Mouse (Mus musculus) forebrain, embryonic 10.5 days (tissue): ENCODE results near the gene Apoa1. TPM values are rescaled to one million over a fixed set of nuclear protein-coding genes. Genes with fewer than 3 reads are reported as not detected.
A peak's percentile ranks its signal among the peaks of the same experiment; 100 is the strongest.

ENCODE experiments used
- DNase-seq: peaks from one replicate; pipeline ENCODE4 v3.0.0-alpha.2; 2017; ENCODE audit warnings: low spot score; ENCODE audit errors: extremely low spot score
- H3K27ac ChIP-seq: fragments of 300-500 bp; sonication (generic); 2 replicates; pipeline ENCODE4 v1.5.1; 2016; ENCODE audit warnings: mild to moderate bottlenecking
- H3K27me3 ChIP-seq: fragments of 300-500 bp; sonication (generic); 2 replicates; pipeline ENCODE4 v1.6.1; 2016; ENCODE audit warnings: mild to moderate bottlenecking; ENCODE audit not compliant: poor library complexity, severe bottlenecking
- H3K36me3 ChIP-seq: fragments of 300-500 bp; sonication (generic); replicated peaks from 2 replicates; pipeline ENCODE4 v1.6.1; 2016; ENCODE audit warnings: mild to moderate bottlenecking, moderate library complexity
- H3K4me1 ChIP-seq: fragments of 300-500 bp; sonication (generic); 2 replicates; pipeline ENCODE4 v1.6.1; 2016
- H3K4me3 ChIP-seq: fragments of 300-500 bp; sonication (generic); 2 replicates; pipeline ENCODE4 v1.5.1; 2016; ENCODE audit warnings: mild to moderate bottlenecking, moderate library complexity
- H3K9me3 ChIP-seq: fragments of 300-500 bp; sonication (generic); 2 replicates; pipeline ENCODE4 v1.6.1; 2016; ENCODE audit warnings: mild to moderate bottlenecking, moderate library complexity
- WGBS: fragments of 180-500 bp; shearing (Covaris S2); methylation state at CpG from one replicate; pipeline ENCODE4 v1.1.7; 2016; 5-methylcytosine and 5-hydroxymethylcytosine counted together
- polyA plus RNA-seq: library from polyadenylated mRNA; unstranded; fragments of >200 nt; fragmentation: Nextera tagmentation; extraction: Ambion mirVana; gene quantifications from 2 replicates; pipeline ENCODE4 v1.2.1, GENCODE M21; 2016

Apoa1 gene
- polyA plus RNA-seq, 1 experiment from 2014 or later = 0.95 TPM

DNA sequence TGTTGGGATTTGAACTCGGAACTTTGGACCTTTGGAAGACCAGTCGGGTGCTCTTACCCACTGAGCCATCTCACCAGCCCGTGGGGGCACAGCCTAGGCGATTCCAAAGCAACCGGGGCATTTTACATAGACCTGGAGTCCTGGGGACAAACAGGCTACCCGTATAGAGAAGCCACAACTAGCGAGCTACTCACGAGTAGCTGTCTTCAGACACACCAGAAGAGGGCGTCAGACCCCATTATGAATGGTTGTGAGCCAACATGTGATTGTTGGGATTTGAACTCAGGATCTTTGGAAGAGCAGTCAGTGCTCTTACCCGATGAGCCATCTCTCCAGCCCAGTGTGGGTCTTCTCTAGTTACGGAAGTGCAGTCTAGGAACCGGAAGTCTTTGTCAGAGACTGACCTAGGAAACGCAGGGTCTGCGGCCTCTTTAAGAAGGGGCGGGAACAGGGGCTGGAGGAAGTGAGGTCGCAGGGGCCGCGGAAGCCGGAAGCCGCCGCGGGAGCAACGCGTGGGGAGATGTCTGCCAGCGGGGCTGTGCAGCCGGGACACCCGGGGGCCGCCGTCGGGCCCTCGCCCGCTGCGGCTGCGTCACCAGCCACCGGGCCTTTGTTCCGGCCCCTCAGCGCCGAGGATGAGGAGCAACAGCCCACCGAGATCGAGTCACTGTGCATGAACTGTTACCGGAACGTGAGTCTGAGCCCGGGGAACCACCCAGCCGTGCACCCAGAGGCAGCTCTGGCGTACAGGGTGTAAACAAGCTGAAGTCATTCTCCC lies 44.5 kb downstream of the Apoa1 start, which contains the start of gene Zpr1:
Gene Zpr1, plus strand, starts transcription at position 388 of the 778 bp plus-strand sequence.
- DNase-seq = peak; percentile 90
- H3K4me1 ChIP-seq = peaks cover 31% of the 10 kb centered on the region
- H3K4me3 ChIP-seq = peak within 1 kb of the TSS; percentile 94
- H3K9me3 ChIP-seq = no peaks in the 10 kb centered on the region
- peak within 1 kb of the TSS; percentile 87 for H3K27ac ChIP-seq
- 7% methylated on average over 45 of the region's 45 CpGs for WGBS
- H3K27me3 ChIP-seq = peaks cover 38% of the 10 kb centered on the region
- peaks cover 37% of the 10 kb centered on the region for H3K36me3 ChIP-seq

GRCm38 (mm10) chr9:46274494-46274893 lies 46.1 kb downstream of the Apoa1 start:
- Histone ChIP-seq H3K36me3 (peaks cover 51% of the 10 kb centered on the region), H3K27me3 (peaks cover 22% of the 10 kb centered on the region), H3K9me3 (no peaks in the 10 kb centered on the region), H3K4me3 (peak overlapping the region; percentile 94), H3K27ac (no peak overlapping the region), H3K4me1 (peaks cover 31% of the 10 kb centered on the region)
- 91% methylated on average over 9 of the region's 9 CpGs for WGBS
- DNase-seq = no peak

Other genes starting within 250 kb of the Apoa1 start
- gene Pafah1b2, start 215.9 kb upstream of the Apoa1 start, polyA plus RNA-seq = 279 and 288 TPM in 2 replicates
- gene Sik3, start 215.8 kb upstream of the Apoa1 start, polyA plus RNA-seq = 4.4 and 5.6 TPM in 2 replicates
- gene Apoc3, start 7.1 kb downstream of the Apoa1 start, polyA plus RNA-seq = not detected in 2 replicates
- gene Apoa4, start 12.1 kb downstream of the Apoa1 start, polyA plus RNA-seq = not detected in 2 replicates
- not detected in 2 replicates for gene Apoa5, start 40.1 kb downstream of the Apoa1 start, polyA plus RNA-seq
- gene Zpr1, start 44.5 kb downstream of the Apoa1 start, polyA plus RNA-seq = 70.9 and 76.7 TPM in 2 replicates
- gene Bud13, start 54.4 kb downstream of the Apoa1 start, polyA plus RNA-seq = 32.3 and 33.0 TPM in 2 replicates
- 0.22 TPM in 1 of 2 replicates, not detected in the other for gene 4931429L15Rik, start 91.4 kb downstream of the Apoa1 start, polyA plus RNA-seq